Mouse (Mus musculus) heart, adult 2 months (tissue): ENCODE results near the gene Kcnip4.

Source experiments
- CTCF ChIP-seq: fragments of 200-600 bp; IDR thresholded peaks from 2 replicates; pipeline ENCODE4 v1.8.1; 2022; ENCODE audit warnings: antibody characterized with exemption, mild to moderate bottlenecking, moderate library complexity
- EP300 ChIP-seq: fragments of 200-500 bp; IDR thresholded peaks from 2 replicates; pipeline ENCODE4 v1.6.1; 2011; ENCODE audit warnings: low read depth, low read length, control low read depth; ENCODE audit not compliant: insufficient read depth

DNA sequence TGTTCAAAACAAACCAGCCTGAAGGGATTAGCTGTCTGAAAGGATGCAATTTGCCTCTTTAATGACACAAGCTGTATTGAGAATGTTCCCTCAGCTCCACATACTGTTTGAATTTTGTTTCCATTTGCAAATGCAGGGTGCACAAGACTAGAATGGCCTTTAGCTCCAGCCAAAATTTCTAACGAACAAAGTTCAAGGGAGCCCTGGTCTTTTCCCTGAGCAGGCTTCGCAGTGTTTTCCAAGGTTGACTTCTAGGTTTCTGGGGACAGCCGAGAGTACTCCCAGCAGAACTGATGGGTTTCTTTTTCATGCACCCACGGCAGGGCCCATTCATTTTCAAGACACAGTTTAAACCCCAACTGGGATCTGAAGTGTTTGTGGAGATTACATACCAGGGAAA lies 874.2 kb downstream of the Kcnip4 start:
- TF ChIP-seq CTCF, result no peak
- TF ChIP-seq EP300, result no peak
